Mouse (Mus musculus) frontal cortex, adult 2 months (tissue): ENCODE measurements around the gene Pex5l. TPM values are rescaled to one million over a fixed set of nuclear protein-coding genes. Genes with fewer than 3 reads are reported as not detected.
A peak's percentile ranks its signal among the peaks of the same experiment; 100 is the strongest.

Experiments used
- DNase-seq, 2 experiments: peaks; one replicate each; pipeline ENCODE4 v3.0.0; 2022; ENCODE audit warnings: low spot score in 1 of 2; ENCODE audit errors: extremely low spot score in 1 of 2
- polyA plus RNA-seq: library from polyadenylated mRNA; depleted of rRNA; stranded (reverse); fragments of >200 nt; gene quantifications from 2 replicates; pipeline ENCODE4 v1.2.3, GENCODE M21; 2012

Gene Pex5l
- polyA plus RNA-seq, 1 experiment, result 77.5 TPM

DNA sequence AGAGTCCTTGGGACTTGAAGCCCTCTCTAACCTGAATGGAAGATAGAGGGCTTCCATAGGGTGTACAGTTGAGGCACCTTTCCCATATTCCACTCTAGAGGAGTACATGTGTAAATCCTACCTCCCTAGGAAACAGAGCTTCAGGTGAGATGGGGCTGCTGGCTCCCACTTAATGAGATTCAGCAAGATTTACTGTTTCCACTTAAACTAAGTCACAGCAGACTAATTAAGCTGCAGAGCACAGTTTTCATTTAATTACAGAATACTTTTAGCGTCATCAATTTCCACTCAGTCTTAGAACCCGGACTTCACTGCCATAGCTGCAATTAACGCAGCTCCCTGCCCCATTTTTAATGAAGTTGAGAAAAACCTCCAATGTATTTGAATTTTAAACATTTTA, 181.6 kb downstream of the Pex5l start:
- DNase-seq, result no peak

- DNase-seq, result no peak
Measured at GRCm38 (mm10) chr3:32951382-32951781, 191.7 kb downstream of the Pex5l start.

GRCm38 (mm10) chr3:32947486-32947885, 195.6 kb downstream of the Pex5l start:
- DNase-seq, result no peak

DNA sequence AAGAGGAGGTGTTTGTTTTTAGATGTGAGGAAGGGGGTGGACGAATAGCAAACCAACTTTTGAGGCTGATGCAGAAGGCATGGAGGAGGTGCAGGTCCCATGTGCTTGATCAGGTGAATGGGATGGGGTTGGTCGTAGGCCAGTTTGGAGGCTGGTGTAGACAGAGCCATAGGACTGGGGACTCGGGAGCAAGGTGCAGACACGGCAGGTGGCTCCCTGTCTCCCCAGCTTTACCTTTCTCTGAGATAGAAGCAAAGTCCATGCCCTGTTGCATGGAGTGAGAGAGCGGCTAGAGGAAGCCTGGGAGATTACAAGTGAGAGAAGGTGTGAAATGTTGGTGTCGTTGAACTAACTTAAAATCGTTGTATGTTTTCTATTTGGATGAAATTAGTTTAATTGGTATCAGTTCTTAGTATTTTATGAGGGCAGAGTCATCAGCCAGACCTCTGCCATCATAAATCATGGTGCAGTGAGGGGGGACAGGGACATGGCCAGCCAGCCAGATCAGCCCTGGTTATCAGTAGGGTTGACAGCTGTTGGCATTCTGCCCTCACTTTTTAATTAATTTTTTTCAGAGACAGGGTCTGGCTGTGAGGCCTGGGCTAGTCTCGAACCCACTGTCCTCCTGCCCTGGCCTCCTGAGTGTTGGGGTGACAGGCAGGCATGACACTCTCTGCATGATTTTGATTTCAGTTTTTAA, 203.1 kb downstream of the Pex5l start:
- no peak for DNase-seq

- peak in 1 of 2 experiments; percentile 22 for DNase-seq
Measured at GRCm38 (mm10) chr3:32924168-32924567, 218.9 kb downstream of the Pex5l start.

- DNase-seq, result peak; percentile 32 to 65
Measured at GRCm38 (mm10) chr3:32910071-32910551, 232.9 kb downstream of the Pex5l start.

GRCm38 (mm10) chr3:32908400-32908799, 234.6 kb downstream of the Pex5l start:
- no peak for DNase-seq

DNA sequence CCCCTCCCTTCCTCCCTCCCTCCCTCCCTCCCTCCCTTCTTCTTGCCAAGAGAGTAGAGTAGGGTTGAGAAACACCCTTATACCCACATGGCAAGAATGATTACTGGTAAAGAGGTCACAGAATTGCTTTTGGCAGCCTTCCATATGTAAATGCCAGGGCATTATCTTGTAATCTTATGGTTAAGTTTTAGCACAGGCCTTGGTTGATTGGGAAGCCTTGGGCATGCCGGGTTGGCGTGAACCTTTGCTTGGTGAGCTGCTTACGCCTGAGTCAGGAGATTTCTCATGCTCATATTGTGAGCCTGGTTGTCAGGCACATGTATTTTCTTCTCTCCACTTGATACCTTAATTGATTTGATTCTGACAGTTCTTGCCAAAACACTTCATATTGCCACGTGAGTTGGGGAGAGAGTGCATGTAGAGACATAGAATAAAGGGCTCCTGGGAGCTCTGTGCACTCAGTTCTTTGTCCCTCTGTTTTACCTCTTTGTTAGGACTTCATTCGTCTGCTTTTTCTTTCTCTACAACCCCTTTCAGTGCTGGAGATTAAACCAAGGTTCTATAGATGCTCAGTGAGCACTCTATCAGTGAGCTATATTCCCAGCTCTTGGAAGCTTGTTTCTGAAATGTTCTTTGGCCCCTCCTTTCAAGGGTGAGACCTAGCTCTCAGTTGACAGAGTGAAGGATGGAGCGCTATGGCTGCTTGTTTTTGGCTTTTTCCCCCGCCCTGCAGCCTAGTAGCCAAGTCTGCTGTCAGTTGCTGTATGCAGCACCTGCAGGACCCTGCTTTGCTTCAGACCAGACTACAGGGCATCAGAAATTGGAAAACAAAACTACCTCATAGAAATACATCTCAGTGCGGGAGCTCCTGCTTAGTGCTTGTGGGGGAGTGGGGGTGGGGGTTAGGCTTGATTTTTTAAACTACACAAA, 236.9 kb downstream of the Pex5l start:
- DNase-seq, result no peak

DNA sequence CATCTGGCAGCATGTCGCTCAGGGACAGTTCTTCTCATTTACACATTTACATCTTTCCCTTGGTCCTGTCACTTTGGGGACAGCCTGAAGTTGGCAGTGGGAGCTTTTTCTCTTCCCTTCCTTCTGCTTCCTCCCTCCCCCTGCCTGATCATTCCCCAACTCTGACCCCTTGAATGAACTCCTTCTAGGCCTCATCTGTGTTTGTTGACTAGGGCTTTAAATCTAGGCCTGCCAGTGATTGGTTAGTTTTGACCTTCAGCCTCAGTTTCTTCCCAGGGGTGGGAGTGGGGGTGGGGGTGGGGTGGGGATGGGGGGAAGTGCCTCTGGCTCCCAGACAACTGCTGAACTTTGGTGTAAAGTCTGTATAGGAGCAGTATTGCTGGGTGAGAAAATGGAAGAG, 238.4 kb downstream of the Pex5l start:
- no peak for DNase-seq

- no peak for DNase-seq
Measured at GRCm38 (mm10) chr3:32903462-32903861, 239.6 kb downstream of the Pex5l start.
